Mouse (Mus musculus) heart, adult 9 months (tissue): ENCODE results near the gene Cphx3.
"Not testable (repeated sequence)": the region's sequence is repeated elsewhere in the genome, so short reads cannot be mapped to it uniquely, and the experiment has no call there.

Experiments
- DNase-seq, 2 experiments: peaks; one replicate each; pipeline ENCODE4 v3.0.0; 2022; ENCODE audit warnings: low spot score in 2 of 2

The Cphx3 gene

DNA sequence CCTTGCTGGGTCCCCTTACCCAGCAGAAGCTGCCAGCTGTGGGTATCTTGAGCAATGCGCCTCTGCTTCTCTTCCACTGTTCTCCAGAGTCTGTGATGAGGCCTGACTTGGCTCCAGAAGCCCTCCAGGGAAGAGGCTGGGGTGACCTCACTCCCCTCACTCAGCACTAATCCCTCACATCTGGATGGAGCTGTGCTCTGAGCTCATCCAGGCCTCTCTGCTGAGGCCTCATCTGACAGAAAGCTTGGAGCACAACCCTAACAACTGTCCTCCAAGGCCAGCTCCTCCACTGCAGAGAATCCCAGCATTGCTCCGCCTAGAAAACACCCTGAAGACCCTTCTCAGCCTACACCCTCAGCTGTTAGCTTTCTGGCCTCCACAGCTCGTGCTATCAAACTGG is 91.9 kb downstream of the Cphx3 start:
- not testable (repeated sequence) for DNase-seq

DNA sequence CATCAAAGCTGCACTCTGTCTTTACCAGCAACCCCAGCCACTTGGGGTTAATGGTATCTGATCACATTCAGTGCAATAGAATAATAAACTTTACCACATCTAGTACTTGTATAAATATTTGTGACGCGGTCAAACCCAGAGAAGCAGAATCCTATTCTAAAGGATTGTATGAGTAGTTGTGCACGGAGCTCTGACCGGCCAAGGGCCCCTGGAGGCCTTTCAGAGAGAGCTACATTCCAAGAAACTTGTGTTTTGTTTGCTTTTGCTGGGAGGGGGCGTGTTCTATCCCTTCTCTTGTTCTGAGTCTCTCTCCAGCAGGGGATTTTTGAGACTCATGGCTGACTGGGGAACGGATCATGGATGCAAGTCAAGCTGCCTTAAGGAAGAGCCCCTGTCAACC is 92.9 kb downstream of the Cphx3 start:
- not testable (repeated sequence) for DNase-seq

DNA sequence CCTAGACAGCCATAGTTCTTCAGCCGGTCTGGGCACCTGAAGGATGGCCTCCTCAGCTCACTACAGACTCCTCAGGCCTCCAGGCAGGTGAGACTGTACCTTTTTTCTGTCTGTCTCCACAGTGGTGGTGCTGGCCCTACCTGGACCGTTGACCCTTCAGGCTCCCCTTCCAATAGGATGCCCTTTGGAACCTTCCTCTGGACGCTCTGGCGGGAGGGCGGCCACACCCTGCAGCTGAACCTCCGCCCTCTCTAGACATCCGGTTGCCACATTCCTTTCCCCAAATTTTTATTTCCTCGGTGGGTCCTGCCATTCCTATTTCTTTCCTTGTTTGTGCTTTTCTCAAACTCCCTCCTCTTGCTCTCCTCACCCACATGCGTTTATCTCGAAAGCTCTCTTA is 99.6 kb downstream of the Cphx3 start:
- not testable (repeated sequence) for DNase-seq

DNA sequence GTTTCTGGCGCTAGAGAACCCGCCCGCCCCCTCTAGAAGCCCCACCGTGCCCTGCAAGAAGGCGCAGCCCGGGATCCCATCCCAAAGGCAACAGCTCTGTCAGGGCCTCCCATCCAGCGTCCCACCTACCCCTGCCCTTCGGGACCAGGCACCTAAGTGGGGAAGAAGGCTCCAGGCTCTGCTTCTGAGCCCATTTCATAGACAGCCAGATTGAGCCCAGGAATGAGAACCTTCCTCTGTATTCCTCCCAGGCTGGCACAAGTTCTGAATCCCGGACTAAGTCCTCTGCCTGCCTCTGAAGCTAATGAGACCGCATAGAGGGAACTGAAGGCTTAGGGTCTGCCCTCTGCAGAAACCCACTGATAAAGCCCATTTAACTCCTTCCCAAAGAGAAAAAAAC is 100.3 kb downstream of the Cphx3 start, which contains the start of gene Plac9b:
TSS of gene Plac9b (minus strand) at position 101 of the 400 bp plus-strand sequence.
- DNase-seq = not testable (repeated sequence)

DNA sequence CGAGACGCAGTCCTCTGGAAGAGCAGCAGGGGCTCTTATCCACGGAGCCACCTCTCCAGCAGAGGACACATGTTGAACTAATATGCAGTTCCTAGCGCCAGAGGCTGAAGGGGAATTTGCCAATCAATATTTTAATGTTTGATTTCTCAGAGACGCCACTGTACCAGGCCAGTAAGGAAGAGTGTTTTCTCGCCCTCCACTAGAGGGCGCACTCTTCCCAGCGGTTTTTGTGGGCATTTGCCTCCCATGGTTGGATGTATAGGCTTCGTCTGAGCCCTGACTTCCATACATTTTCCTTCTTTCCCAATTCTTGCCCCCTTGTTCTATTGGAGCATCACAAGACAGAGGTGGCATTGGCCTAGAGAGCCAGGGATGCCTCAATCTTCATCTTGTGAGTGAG is 104.5 kb downstream of the Cphx3 start:
- not testable (repeated sequence) for DNase-seq

DNA sequence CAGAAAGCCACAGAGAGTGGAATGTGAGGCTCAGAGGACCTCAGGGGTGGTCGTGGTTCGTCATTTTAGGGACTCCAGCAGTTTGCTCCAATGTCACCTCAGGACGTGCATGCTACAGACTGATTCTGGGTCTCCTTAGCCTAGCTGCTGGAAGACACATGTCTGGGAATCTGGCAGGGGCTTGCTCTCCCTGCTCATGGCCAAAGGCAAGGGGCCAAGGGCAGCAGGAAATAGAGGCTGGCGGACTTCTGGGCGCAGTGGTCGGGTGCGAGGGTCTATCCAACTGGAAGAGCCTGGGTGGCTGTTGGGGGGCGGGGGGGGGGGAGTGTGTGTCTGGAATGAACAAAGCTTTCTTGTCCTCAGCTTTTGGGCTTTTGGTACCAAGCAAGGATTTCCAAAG is 106.3 kb downstream of the Cphx3 start:
- DNase-seq = not testable (repeated sequence)

DNA sequence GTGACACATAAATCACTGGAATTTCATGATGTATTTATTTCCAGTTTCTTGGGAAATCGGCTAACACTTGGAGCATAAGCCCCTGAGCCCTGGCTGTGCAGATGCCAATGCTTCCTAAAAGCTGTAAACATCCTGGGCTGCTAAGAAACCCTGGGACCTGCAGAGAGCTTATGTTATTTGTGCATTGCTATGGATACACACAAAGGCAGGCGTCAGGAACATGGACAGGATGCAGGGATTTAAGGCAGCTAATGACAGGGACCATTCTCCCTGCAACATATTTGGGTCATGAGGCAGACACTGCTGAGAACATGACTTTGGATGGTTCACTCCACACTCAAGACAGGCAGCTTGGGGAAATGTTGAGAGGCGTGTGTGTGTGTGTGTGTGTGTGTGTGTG is 115.8 kb downstream of the Cphx3 start:
- DNase-seq = not testable (repeated sequence)

DNA sequence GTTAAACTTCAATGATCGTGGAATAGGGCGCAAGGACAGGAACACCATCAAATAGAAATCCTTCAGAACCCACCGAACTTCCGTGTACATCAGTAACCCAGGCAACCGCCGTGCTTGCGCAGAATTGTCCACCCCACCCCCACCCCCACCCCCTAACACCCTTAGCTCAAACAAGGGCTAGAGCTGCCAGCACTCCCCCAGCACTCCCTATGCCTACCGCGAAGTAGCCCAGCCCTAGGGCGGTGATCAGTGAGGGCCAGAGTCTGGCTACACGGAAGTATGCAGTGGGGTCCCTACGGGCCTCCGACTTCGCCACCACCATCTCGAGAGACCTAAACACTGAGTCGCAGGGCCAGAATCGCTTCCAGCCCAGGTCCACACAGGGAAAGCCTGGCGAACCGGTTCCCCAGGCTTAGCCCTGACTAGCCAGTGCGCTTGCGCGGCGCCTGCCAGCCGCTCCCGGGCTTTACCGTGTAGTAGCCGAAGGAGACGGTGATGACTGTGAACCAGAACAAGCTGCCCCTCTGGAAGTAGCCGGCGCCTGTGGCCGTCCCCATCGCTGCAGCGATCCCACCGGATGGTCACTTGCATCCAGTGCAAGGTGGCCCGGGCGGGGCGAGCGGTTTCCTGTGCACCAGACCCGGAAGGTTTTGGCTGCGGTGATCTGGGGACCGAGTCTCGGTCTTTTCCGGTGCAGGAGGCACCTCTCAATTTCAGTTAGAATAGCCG is 124.3 kb downstream of the Cphx3 start:
- DNase-seq = not testable (repeated sequence)

DNA sequence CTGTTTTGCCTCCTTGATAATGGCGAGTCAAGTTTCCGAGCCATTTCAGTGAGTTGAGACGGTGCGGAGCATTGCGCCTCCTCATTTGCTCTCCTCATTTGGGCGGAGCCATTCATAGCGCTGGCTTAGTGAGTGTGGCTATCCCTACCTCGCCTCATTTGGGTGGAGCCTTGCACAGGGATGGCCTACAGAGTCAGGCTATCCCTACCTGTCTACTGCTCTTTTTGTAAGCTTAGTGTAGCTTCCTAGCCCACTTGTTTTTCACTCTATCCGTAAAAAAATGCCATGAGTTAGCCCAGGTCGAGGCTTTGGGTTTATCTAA is 124.8 kb downstream of the Cphx3 start, which contains the start of gene Tmem254b:
TSS of gene Tmem254b (minus strand) at position 116 of the 322 bp plus-strand sequence.
- DNase-seq = not testable (repeated sequence)

DNA sequence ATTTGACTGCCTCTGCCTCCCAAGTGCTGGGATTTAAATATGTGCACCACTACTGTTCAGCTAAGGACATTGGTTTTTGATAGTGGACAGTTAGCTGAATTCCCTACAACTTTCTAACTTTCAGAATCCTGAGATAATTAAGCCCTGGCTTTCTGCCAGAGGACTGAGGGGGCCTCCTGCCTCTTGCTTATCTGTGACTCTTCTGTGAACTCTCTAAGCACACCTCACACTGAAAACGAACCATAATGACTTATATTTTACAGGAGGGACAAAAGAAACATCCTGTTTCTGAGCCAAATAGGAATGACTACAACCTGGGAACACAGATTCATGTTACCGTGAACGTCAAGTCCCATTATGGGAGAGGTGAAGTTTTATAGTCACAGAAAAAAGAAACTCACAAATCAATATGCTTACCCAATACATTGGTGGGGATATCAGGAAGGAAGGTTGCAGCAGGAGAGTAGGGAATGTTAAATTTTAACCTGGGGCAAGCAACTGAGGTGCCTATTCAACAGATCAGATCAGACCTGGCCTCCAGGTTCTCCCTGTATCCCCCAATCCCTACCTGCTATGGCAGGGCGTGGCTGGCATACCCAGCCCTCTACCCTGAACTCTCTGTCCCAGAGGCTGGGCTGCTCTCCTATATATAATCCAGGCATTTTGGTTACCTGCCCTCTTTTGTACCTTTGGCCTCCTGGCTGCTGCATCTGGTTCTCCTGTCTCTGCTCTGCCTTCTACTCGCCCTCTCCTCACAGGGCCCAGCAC is 134.3 kb downstream of the Cphx3 start:
- not testable (repeated sequence) for DNase-seq

DNA sequence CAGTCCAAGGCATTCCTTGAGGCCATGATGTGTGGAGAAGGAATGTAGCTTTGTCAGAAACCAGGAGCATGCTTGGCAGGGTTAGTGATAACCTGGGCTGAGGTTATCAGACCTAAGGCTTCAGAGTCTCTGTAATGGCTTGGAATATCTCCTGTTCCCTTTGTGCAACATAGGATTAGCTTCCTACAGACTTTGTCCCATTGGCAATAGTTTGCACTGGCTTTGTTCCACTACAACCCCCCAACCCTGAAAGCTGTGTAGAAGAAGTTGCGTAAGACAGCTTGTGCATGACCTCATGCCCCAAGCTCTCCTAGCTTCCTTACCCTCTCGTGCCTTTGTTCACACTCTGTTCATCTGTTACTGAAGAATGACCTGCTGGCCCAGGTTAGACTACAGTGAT is 155.1 kb downstream of the Cphx3 start:
- not testable (repeated sequence) for DNase-seq

DNA sequence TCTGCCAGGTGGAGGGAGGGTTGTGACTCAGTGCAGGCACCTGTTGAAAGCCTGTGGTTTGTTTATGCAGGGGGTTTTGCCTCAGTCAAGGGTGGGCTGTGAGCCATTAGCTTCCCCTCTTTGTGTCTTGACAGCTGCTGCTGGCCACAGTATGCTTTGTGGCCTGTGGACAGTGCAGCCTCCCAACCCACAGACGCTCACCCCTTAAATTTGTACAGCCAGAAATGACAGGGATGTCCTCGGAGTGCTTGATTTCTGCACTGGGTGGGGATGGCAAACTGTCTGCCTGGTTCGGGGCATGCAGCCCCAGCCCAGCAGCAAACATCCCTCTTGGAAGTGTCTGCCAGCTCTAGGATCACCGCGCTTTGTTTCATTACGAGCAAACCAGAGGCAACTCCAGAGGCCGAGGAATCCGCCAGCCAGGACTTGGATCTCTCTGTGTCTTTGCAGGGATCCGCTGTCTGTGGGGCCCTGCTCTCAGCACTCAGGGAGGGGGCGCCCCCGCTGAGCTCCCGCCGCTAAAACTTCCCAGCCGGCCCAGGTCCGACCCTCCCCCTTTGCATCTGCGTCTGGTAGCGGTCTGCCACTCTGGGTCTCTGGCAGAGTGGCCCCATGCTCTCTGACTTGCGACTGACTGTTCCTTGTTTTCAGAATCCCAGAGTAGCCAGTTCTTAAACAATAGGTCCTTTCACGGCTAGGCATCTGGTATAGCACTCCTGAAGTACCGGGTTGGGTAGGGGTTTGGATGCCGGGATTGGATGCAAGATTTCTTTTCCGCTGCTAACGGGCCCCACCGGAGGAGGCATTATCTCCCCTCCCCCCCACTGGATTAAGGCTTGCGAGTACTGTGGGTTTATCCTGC is 175.9 kb downstream of the Cphx3 start, which contains the start of gene Duxbl3:
TSS of gene Duxbl3 (plus strand) at position 207 of the 862 bp plus-strand sequence.
- DNase-seq = not testable (repeated sequence)

DNA sequence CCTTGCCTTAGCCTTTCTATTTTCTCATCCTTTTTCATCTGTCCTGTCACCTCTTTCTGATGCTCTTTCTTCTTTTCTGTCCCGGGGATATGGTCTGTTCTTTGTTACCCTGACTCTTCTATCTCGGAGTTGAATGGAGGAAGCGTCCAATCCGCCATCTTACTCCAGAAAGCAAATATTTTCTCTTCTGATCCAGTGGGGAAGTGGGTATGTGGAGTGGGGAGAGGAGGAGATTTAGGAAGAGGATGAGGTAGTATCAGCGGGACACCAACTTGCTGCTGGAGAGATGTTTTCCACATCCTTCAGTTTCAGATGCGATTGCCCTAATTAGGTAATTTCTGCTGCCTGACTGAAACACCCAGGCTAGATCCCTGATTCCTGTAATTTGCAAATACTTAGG is 176.6 kb downstream of the Cphx3 start:
- not testable (repeated sequence) for DNase-seq
